Mouse (Mus musculus) kidney, adult 11 months (tissue): ENCODE results near the gene Gm9049.
"Not testable (repeated sequence)": the region's sequence is repeated elsewhere in the genome, so short reads cannot be mapped to it uniquely, and the experiment has no call there.

Experiments
- DNase-seq: peaks from one replicate; pipeline ENCODE4 v3.0.0; 2022

The Gm9049 gene

DNA sequence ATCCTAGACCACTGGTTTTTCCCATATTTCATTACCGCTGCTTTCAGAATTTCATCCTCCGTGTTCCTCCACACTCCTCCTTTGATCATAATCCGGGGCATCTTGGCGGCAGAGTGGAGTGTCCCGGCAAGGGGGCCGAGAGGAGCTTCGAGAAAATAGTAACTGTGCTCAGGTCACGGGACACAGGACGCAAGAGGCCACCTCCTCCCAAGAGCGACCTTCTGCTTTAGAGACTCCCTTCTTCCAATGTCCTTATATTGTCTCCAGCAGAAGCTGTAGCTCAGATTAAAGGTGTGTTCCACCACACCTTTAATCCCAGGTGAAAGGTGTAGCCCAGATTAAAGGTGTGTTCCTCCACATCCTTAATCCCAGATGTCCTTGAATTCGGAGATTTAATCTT, at the start of gene Gm9049:
TSS of gene Gm9049 (minus strand) at position 101 of the 400 bp plus-strand sequence.
- DNase-seq: not testable (repeated sequence)

DNA sequence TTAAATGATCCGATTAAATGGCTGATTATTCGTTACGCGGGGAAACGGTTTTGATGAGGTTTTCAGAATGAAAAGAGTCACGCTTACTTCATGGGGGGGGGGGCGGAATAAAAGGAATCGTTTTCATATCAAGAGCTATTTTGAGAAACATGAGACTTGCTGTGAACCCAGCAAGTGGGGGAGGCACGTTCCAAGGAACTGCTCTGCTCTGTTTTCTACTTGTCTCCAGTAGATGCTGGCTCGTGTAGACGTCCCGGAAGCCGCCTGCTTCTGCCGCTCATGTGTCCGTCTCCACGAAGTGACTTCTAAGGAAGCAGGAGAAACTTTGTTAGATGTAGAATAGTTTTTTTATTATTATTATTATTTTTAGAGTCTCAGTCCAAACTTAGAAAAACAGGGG, 46.0 kb upstream of the Gm9049 start:
- no peak for DNase-seq

DNA sequence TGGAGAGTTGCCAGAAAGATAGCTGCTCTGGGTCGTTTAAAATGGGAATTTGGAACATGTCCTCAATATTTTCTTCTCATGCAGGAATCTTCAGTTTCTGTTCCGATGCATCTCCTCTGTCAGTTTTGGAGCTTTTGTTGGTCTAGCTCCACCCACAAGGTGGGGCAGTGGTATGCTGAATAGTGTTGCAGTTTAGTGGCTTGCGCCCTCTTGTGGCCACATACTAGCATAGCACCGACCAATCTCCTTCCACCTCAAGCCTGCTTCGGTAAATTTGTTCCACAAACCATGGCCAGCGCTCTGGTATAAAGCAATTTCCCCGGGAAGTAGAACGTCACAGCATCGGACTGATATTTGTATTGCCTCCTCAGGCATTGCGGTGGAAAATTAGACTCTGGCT, 16.5 kb upstream of the Gm9049 start:
- DNase-seq: peak; percentile 39

- no peak for DNase-seq
Observed at GRCm38 (mm10) chr10:118369518-118369917, 15.6 kb upstream of the Gm9049 start.

DNA sequence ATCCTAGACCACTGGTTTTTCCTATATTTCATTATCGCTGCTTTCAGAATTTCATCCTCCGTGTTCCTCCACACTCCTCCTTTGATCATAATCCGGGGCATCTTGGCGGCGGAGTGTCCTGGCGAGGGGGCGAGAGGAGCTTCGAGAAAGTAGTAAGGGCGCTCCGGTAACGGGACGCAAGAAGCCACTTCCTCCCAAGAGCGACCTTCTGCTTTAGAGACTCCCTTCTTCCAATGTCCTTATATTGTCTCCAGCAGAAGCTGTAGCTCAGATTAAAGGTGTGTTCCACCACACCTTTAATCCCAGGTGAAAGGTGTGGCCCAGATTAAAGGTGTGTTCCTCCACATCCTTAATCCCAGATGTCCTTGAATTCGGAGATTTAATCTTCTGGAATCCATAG, 5.3 kb downstream of the Gm9049 start, which contains the start of gene Gm9048:
TSS of gene Gm9048 (minus strand) at position 101 of the 400 bp plus-strand sequence.
- DNase-seq: not testable (repeated sequence)

DNA sequence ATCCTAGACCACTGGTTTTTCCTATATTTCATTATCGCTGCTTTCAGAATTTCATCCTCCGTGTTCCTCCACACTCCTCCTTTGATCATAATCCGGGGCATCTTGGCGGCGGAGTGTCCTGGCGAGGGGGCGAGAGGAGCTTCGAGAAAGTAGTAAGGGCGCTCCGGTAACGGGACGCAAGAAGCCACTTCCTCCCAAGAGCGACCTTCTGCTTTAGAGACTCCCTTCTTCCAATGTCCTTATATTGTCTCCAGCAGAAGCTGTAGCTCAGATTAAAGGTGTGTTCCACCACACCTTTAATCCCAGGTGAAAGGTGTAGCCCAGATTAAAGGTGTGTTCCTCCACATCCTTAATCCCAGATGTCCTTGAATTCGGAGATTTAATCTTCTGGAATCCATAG, 10.8 kb downstream of the Gm9049 start, which contains the start of gene Gm9046:
TSS of gene Gm9046 (minus strand) at position 101 of the 400 bp plus-strand sequence.
- not testable (repeated sequence) for DNase-seq

DNA sequence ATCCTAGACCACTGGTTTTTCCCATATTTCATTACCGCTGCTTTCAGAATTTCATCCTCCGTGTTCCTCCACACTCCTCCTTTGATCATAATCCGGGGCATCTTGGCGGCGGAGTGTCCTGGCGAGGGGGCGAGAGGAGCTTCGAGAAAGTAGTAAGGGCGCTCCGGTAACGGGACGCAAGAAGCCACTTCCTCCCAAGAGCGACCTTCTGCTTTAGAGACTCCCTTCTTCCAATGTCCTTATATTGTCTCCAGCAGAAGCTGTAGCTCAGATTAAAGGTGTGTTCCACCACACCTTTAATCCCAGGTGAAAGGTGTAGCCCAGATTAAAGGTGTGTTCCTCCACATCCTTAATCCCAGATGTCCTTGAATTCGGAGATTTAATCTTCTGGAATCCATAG, 16.2 kb downstream of the Gm9049 start, which contains the start of gene Gm9045:
TSS of gene Gm9045 (minus strand) at position 101 of the 400 bp plus-strand sequence.
- not testable (repeated sequence) for DNase-seq

DNA sequence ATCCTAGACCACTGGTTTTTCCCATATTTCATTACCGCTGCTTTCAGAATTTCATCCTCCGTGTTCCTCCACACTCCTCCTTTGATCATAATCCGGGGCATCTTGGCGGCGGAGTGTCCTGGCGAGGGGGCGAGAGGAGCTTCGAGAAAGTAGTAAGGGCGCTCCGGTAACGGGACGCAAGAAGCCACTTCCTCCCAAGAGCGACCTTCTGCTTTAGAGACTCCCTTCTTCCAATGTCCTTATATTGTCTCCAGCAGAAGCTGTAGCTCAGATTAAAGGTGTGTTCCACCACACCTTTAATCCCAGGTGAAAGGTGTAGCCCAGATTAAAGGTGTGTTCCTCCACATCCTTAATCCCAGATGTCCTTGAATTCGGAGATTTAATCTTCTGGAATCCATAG, 21.6 kb downstream of the Gm9049 start, which contains the start of gene Gm9044:
TSS of gene Gm9044 (minus strand) at position 101 of the 400 bp plus-strand sequence.
- not testable (repeated sequence) for DNase-seq

GRCm38 (mm10) chr10:118326869-118327268, 27.0 kb downstream of the Gm9049 start, which contains the start of gene Gm9040:
Gm9040 (minus strand) TSS chr10:118326969.
- DNase-seq: not testable (repeated sequence)

GRCm38 (mm10) chr10:118319024-118319423, 34.9 kb downstream of the Gm9049 start:
- no peak for DNase-seq

DNA sequence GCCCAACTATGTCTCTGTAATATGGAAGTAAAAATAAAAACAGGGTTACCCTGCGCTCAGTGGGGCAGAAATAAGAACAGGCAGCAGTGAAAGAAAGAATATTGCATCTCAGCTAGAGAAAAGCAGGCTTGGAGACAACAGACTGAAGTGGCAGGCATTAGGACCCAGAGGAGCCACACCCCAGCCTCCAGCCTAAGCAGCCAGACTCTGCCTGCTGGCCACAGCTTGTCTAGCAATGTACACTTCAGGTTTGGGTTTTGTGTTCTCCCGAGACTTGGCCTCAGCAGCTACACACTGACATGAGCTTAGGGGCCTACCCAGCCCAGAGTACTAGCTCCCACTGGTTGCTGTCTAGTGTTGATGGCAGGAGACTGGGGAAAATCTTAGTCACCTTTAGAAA, 51.8 kb downstream of the Gm9049 start:
- not testable (repeated sequence) for DNase-seq
